Mouse (Mus musculus): ENCODE data around the gene Lefty2.

The Lefty2 gene

GRCm38 (mm10) chr1:180892808-180893207 is at the start of gene Lefty2:
Lefty2 (plus strand) TSS chr1:180893108.
- no peak for DNase-seq (ENCODE audit: low read depth, low spot score)

- DNase-seq (ENCODE audit: low read depth, low spot score) = peak; percentile 79
These were observed 44.8 kb upstream of the Lefty2 start for GRCm38 (mm10) chr1:180848114-180848510.

- peak; percentile 57 for DNase-seq (ENCODE audit: low read depth, low spot score)
These were observed 44.2 kb upstream of the Lefty2 start for GRCm38 (mm10) chr1:180848511-180849241.

- no peak for DNase-seq (ENCODE audit: low read depth, low spot score)
These were observed 43.1 kb upstream of the Lefty2 start for GRCm38 (mm10) chr1:180849701-180850301.

- peak; percentile 100 for DNase-seq (ENCODE audit: low read depth, low spot score)
These were observed 42.3 kb upstream of the Lefty2 start, which contains the start of gene Sde2 for GRCm38 (mm10) chr1:180850316-180851270. Sde2 (plus strand) TSS chr1:180851127.

GRCm38 (mm10) chr1:180858763-180859162 is 34.1 kb upstream of the Lefty2 start:
- DNase-seq (ENCODE audit: low read depth, low spot score) = no peak

GRCm38 (mm10) chr1:180860030-180860429 is 32.9 kb upstream of the Lefty2 start:
- no peak for DNase-seq (ENCODE audit: low read depth, low spot score)

GRCm38 (mm10) chr1:180863606-180864005 is 29.3 kb upstream of the Lefty2 start:
- DNase-seq (ENCODE audit: low read depth, low spot score) = peak; percentile 53

- no peak for DNase-seq (ENCODE audit: low read depth, low spot score)
These were observed 26.9 kb upstream of the Lefty2 start for GRCm38 (mm10) chr1:180866001-180866400.

- no peak for DNase-seq (ENCODE audit: low read depth, low spot score)
These were observed 22.7 kb upstream of the Lefty2 start for GRCm38 (mm10) chr1:180870122-180870650.

GRCm38 (mm10) chr1:180873861-180874484 is 18.9 kb upstream of the Lefty2 start:
- peak; percentile 80 for DNase-seq (ENCODE audit: low read depth, low spot score)

- no peak for DNase-seq (ENCODE audit: low read depth, low spot score)
These were observed 18.3 kb upstream of the Lefty2 start for GRCm38 (mm10) chr1:180874615-180875014.

GRCm38 (mm10) chr1:180875126-180875525 is 17.8 kb upstream of the Lefty2 start:
- DNase-seq (ENCODE audit: low read depth, low spot score) = no peak

GRCm38 (mm10) chr1:180877466-180877865 is 15.4 kb upstream of the Lefty2 start:
- DNase-seq (ENCODE audit: low read depth, low spot score) = no peak

GRCm38 (mm10) chr1:180881768-180882167 is 11.1 kb upstream of the Lefty2 start:
- no peak for DNase-seq (ENCODE audit: low read depth, low spot score)

- DNase-seq (ENCODE audit: low read depth, low spot score) = no peak
These were observed 9.2 kb upstream of the Lefty2 start for GRCm38 (mm10) chr1:180883731-180884130.

- DNase-seq (ENCODE audit: low read depth, low spot score) = no peak
These were observed 8.4 kb upstream of the Lefty2 start for GRCm38 (mm10) chr1:180884484-180884883.

- no peak for DNase-seq (ENCODE audit: low read depth, low spot score)
These were observed 4.3 kb upstream of the Lefty2 start for GRCm38 (mm10) chr1:180888556-180889042.

- DNase-seq (ENCODE audit: low read depth, low spot score) = no peak
These were observed 3.7 kb upstream of the Lefty2 start for GRCm38 (mm10) chr1:180889172-180889571.

- peak; percentile 43 for DNase-seq (ENCODE audit: low read depth, low spot score)
These were observed 3.1 kb upstream of the Lefty2 start for GRCm38 (mm10) chr1:180889841-180890240.

Measured in CD4-positive helper T cell, adult 2 months (primary cell).